Mouse (Mus musculus): ENCODE results near the gene Lmtk2.

The Lmtk2 gene

GRCm38 (mm10) chr5:144173648-144174047 is 73.4 kb downstream of the Lmtk2 start:
- in situ Hi-C loops (cut with MboI, MseI) = no loop called here

GRCm38 (mm10) chr5:144178216-144178615 is 78.0 kb downstream of the Lmtk2 start:
- in situ Hi-C loops (cut with MboI, MseI) = no loop called here

GRCm38 (mm10) chr5:144181249-144181648 is 81.0 kb downstream of the Lmtk2 start:
- in situ Hi-C loops (cut with MboI, MseI) = no loop called here

GRCm38 (mm10) chr5:144182542-144183247 is 82.5 kb downstream of the Lmtk2 start:
- in situ Hi-C loops (cut with MboI, MseI) = no loop called here

- in situ Hi-C loops (cut with MboI, MseI) = no loop called here
Measured at GRCm38 (mm10) chr5:144183248-144183559, 83.0 kb downstream of the Lmtk2 start.

GRCm38 (mm10) chr5:144183647-144184335 is 83.6 kb downstream of the Lmtk2 start:
- in situ Hi-C loops (cut with MboI, MseI) = no loop called here

- in situ Hi-C loops (cut with MboI, MseI) = no loop called here
Measured at GRCm38 (mm10) chr5:144184350-144185045, 84.3 kb downstream of the Lmtk2 start.

- in situ Hi-C loops (cut with MboI, MseI) = no loop called here
Measured at GRCm38 (mm10) chr5:144188422-144188821, 88.2 kb downstream of the Lmtk2 start.

- in situ Hi-C loops (cut with MboI, MseI) = no loop called here
Measured at GRCm38 (mm10) chr5:144189327-144189726, 89.1 kb downstream of the Lmtk2 start.

- in situ Hi-C loops (cut with MboI, MseI) = no loop called here
Measured at GRCm38 (mm10) chr5:144189950-144190583, 89.8 kb downstream of the Lmtk2 start, which contains the start of gene Bhlha15. TSS of gene Bhlha15 (plus strand) at chr5:144190286.

- in situ Hi-C loops (cut with MboI, MseI) = no loop called here
Measured at GRCm38 (mm10) chr5:144191026-144191425, 90.8 kb downstream of the Lmtk2 start.

GRCm38 (mm10) chr5:144192673-144193072 is 92.4 kb downstream of the Lmtk2 start:
- in situ Hi-C loops (cut with MboI, MseI) = no loop called here

- in situ Hi-C loops (cut with MboI, MseI) = no loop called here
Measured at GRCm38 (mm10) chr5:144194416-144194815, 94.2 kb downstream of the Lmtk2 start.

GRCm38 (mm10) chr5:144195567-144195966 is 95.3 kb downstream of the Lmtk2 start:
- in situ Hi-C loops (cut with MboI, MseI) = no loop called here

- in situ Hi-C loops (cut with MboI, MseI) = loop anchor here in 1 of 2 experiments (25.0 kb wide), 1 partner anchor 562 kb away; the partner anchor contains the start of genes Tmem130 and Trrap
Measured at GRCm38 (mm10) chr5:144200616-144201015, 100.4 kb downstream of the Lmtk2 start.

- in situ Hi-C loops (cut with MboI, MseI) = loop anchor here in 1 of 2 experiments (25.0 kb wide), 1 partner anchor 560 kb away; the partner anchor contains the start of genes Tmem130 and Trrap
Measured at GRCm38 (mm10) chr5:144202430-144202829, 102.2 kb downstream of the Lmtk2 start.

GRCm38 (mm10) chr5:144203398-144203959 is 103.2 kb downstream of the Lmtk2 start:
- in situ Hi-C loops (cut with MboI, MseI) = loop anchor here in 1 of 2 experiments (25.0 kb wide), 1 partner anchor 559 kb away; the partner anchor contains the start of genes Tmem130 and Trrap

GRCm38 (mm10) chr5:144204303-144204702 is 104.1 kb downstream of the Lmtk2 start:
- in situ Hi-C loops (cut with MboI, MseI) = loop anchor here in 1 of 2 experiments (25.0 kb wide), 1 partner anchor 558 kb away; the partner anchor contains the start of genes Tmem130 and Trrap

GRCm38 (mm10) chr5:144204911-144205310 is 104.7 kb downstream of the Lmtk2 start:
- in situ Hi-C loops (cut with MboI, MseI) = loop anchor here in 1 of 2 experiments (25.0 kb wide), 1 partner anchor 557 kb away; the partner anchor contains the start of genes Tmem130 and Trrap

- in situ Hi-C loops (cut with MboI, MseI) = loop anchor here in 1 of 2 experiments (25.0 kb wide), 1 partner anchor 556 kb away; the partner anchor contains the start of genes Tmem130 and Trrap
Measured at GRCm38 (mm10) chr5:144206069-144206468, 105.8 kb downstream of the Lmtk2 start.

- in situ Hi-C loops (cut with MboI, MseI) = loop anchor here in 1 of 2 experiments (25.0 kb wide), 1 partner anchor 555 kb away; the partner anchor contains the start of genes Tmem130 and Trrap
Measured at GRCm38 (mm10) chr5:144207478-144207877, 107.2 kb downstream of the Lmtk2 start.
